Mouse (Mus musculus): ENCODE measurements around the gene Igfbp4. TPM values are rescaled to one million over a fixed set of nuclear protein-coding genes. Genes with fewer than 3 reads are reported as not detected.

Igfbp4 gene
- polyA plus RNA-seq, 1 experiment from 2014 or later: 799 TPM

GRCm38 (mm10) chr11:99077869-99078268 is 36.8 kb downstream of the Igfbp4 start:
- Histone ChIP-seq H3K4me1 (ENCODE audit: control insufficient read depth, insufficient read depth, low read length) (peaks cover 61% of the 10 kb centered on the region), H3K9me3 (ENCODE audit: control insufficient read depth, low read length) (no peaks in the 10 kb centered on the region), H3K4me3 (ENCODE audit: low read depth, low read length) (no peak overlapping the region), H3K27me3 (ENCODE audit: control insufficient read depth, insufficient read depth, low read length) (no peaks in the 10 kb centered on the region), H3K9ac (ENCODE audit: low read length) (no peak overlapping the region; the same call in 1 of the 2 replicates), H3K36me3 (ENCODE audit: control insufficient read depth, insufficient read depth, low read length) (no peaks in the 10 kb centered on the region), H3K27ac (replicated peaks; ENCODE audit: low read depth, low read length) (peak overlapping the region; percentile 59; the same call in 1 of the 2 replicates), H3K4me2 (ENCODE audit: low read depth, severe bottlenecking) (no peak overlapping the region)
- DNase-seq (ENCODE audit: low spot score): peak; percentile 44
- no peak for ATAC-seq (ENCODE audit: insufficient number of reproducible peaks, low FRiP score, low TSS enrichment, low read depth)
- 63% methylated on average over 8 of the region's 8 CpGs for WGBS

- Histone ChIP-seq H3K27me3 (ENCODE audit: control insufficient read depth, insufficient read depth, low read length) (no peaks in the 10 kb centered on the region), H3K4me1 (ENCODE audit: control insufficient read depth, insufficient read depth, low read length) (peaks cover 38% of the 10 kb centered on the region), H3K36me3 (ENCODE audit: control insufficient read depth, insufficient read depth, low read length) (no peaks in the 10 kb centered on the region), H3K4me3 (ENCODE audit: low read depth, low read length) (no peak overlapping the region), H3K9ac (ENCODE audit: low read length) (no peak overlapping the region), H3K4me2 (ENCODE audit: low read depth, severe bottlenecking) (no peak overlapping the region), H3K9me3 (ENCODE audit: control insufficient read depth, low read length) (no peaks in the 10 kb centered on the region), H3K27ac (replicated peaks; ENCODE audit: low read depth, low read length) (peak overlapping the region; percentile 76)
- DNase-seq (ENCODE audit: low spot score) (no peak), ATAC-seq (ENCODE audit: insufficient number of reproducible peaks, low FRiP score, low TSS enrichment, low read depth) (no peak)
- WGBS: 88% methylated on average over 9 of the region's 9 CpGs
Measured at GRCm38 (mm10) chr11:99080902-99081543, 40.0 kb downstream of the Igfbp4 start.

DNA sequence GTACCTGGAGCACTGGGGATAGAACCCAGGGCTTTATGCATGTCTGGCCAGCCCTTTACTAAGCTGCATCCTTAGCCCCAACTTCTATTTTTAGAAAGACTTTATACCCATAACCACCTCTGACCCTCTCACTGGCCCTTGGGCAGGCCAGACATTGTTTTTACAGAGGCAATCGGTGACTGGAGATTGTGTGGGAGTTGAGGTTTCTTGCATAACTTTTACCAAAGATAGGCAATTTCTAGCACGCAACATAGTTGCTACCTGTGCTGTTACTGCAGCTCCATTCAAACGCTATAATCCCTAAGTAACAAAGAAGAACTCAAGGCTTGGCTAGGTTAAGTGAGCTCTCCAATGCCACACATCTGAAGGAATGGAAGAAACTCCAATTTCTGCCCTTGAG is 40.5 kb downstream of the Igfbp4 start:
- H3K4me1 ChIP-seq (ENCODE audit: control insufficient read depth, insufficient read depth, low read length): peaks cover 38% of the 10 kb centered on the region
- H3K27ac ChIP-seq (replicated peaks; ENCODE audit: low read depth, low read length): peak overlapping the region; percentile 76

GRCm38 (mm10) chr11:99082098-99082497 is 41.1 kb downstream of the Igfbp4 start:
- peak; percentile 75 for ATAC-seq (ENCODE audit: insufficient number of reproducible peaks, low FRiP score, low TSS enrichment, low read depth)
- Histone ChIP-seq H3K27me3 (ENCODE audit: control insufficient read depth, insufficient read depth, low read length) (no peaks in the 10 kb centered on the region), H3K9ac (ENCODE audit: low read length) (peak overlapping the region; percentile 12; the same call in 1 of the 2 replicates), H3K27ac (replicated peaks; ENCODE audit: low read depth, low read length) (peak overlapping the region; percentile 76), H3K4me1 (ENCODE audit: control insufficient read depth, insufficient read depth, low read length) (peaks cover 38% of the 10 kb centered on the region), H3K4me2 (ENCODE audit: low read depth, severe bottlenecking) (no peak overlapping the region), H3K36me3 (ENCODE audit: control insufficient read depth, insufficient read depth, low read length) (no peaks in the 10 kb centered on the region), H3K4me3 (ENCODE audit: low read depth, low read length) (no peak overlapping the region), H3K9me3 (ENCODE audit: control insufficient read depth, low read length) (no peaks in the 10 kb centered on the region)
- no peak for DNase-seq (ENCODE audit: low spot score)
- WGBS: 41% methylated on average over 8 of the region's 8 CpGs

More for the DNA sequence above, 40.5 kb downstream of the Igfbp4 start:
- H3K27me3 ChIP-seq (ENCODE audit: control insufficient read depth, insufficient read depth, low read length): no peaks in the 10 kb centered on the region
- no peak overlapping the region for H3K4me2 ChIP-seq (ENCODE audit: low read depth, severe bottlenecking)
- H3K9me3 ChIP-seq (ENCODE audit: control insufficient read depth, low read length): no peaks in the 10 kb centered on the region
- H3K4me3 ChIP-seq (ENCODE audit: low read depth, low read length): no peak overlapping the region
- WGBS: 65% methylated on average over 3 of the region's 3 CpGs
- no peak for ATAC-seq (ENCODE audit: insufficient number of reproducible peaks, low FRiP score, low TSS enrichment, low read depth)
- peak overlapping the region; percentile 12; the same call in 1 of the 2 replicates for H3K9ac ChIP-seq (ENCODE audit: low read length)
- no peak for DNase-seq (ENCODE audit: low spot score)
- no peaks in the 10 kb centered on the region for H3K36me3 ChIP-seq (ENCODE audit: control insufficient read depth, insufficient read depth, low read length)

- DNase-seq (ENCODE audit: low spot score) (no peak), ATAC-seq (ENCODE audit: insufficient number of reproducible peaks, low FRiP score, low TSS enrichment, low read depth) (no peak)
- WGBS: 85% methylated on average over 8 of the region's 8 CpGs
- Histone ChIP-seq H3K36me3 (ENCODE audit: control insufficient read depth, insufficient read depth, low read length) (no peaks in the 10 kb centered on the region), H3K27ac (replicated peaks; ENCODE audit: low read depth, low read length) (no peak overlapping the region; the same call in 1 of the 2 replicates), H3K9me3 (ENCODE audit: control insufficient read depth, low read length) (no peaks in the 10 kb centered on the region), H3K4me1 (ENCODE audit: control insufficient read depth, insufficient read depth, low read length) (peaks cover 34% of the 10 kb centered on the region), H3K27me3 (ENCODE audit: control insufficient read depth, insufficient read depth, low read length) (no peaks in the 10 kb centered on the region), H3K4me3 (ENCODE audit: low read depth, low read length) (no peak overlapping the region), H3K4me2 (ENCODE audit: low read depth, severe bottlenecking) (no peak overlapping the region), H3K9ac (ENCODE audit: low read length) (no peak overlapping the region)
Measured at GRCm38 (mm10) chr11:99083516-99083915, 42.5 kb downstream of the Igfbp4 start.

GRCm38 (mm10) chr11:99084366-99084765 is 43.3 kb downstream of the Igfbp4 start:
- Histone ChIP-seq H3K9ac (ENCODE audit: low read length) (no peak overlapping the region), H3K4me2 (ENCODE audit: low read depth, severe bottlenecking) (no peak overlapping the region), H3K36me3 (ENCODE audit: control insufficient read depth, insufficient read depth, low read length) (no peaks in the 10 kb centered on the region), H3K4me1 (ENCODE audit: control insufficient read depth, insufficient read depth, low read length) (peaks cover 31% of the 10 kb centered on the region), H3K4me3 (ENCODE audit: low read depth, low read length) (no peak overlapping the region), H3K27me3 (ENCODE audit: control insufficient read depth, insufficient read depth, low read length) (no peaks in the 10 kb centered on the region), H3K9me3 (ENCODE audit: control insufficient read depth, low read length) (no peaks in the 10 kb centered on the region), H3K27ac (replicated peaks; ENCODE audit: low read depth, low read length) (no peak overlapping the region)
- DNase-seq (ENCODE audit: low spot score) (no peak), ATAC-seq (ENCODE audit: insufficient number of reproducible peaks, low FRiP score, low TSS enrichment, low read depth) (no peak)
- WGBS: 80% methylated on average over 9 of the region's 9 CpGs

DNA sequence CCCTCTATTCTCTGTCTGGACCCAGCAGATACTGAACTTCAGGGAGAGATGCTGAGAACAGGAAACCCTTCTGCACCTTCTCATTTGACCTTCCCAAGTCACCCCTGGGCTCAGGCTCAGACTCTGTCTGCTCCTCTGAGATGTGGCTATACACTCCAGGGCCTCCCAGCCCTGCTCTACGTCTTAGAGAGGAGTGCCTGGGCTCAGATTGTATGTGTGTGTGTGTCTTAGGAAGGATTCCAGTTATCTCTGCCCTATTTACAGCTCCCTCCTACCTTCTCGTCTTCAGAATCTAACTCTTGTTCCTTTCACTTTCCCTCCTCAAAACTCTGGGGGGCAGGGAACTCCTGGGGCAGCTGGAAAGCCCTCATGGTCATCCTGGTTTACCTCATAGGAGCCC is 47.4 kb downstream of the Igfbp4 start:
- Histone ChIP-seq H3K27ac (replicated peaks; ENCODE audit: low read depth, low read length) (0 out of 2 replicates have a peak overlapping the region, but pooled peaks have one; percentile 18), H3K27me3 (ENCODE audit: control insufficient read depth, insufficient read depth, low read length) (no peaks in the 10 kb centered on the region), H3K4me2 (ENCODE audit: low read depth, severe bottlenecking) (no peak overlapping the region), H3K4me1 (ENCODE audit: control insufficient read depth, insufficient read depth, low read length) (peaks cover 8% of the 10 kb centered on the region), H3K9me3 (ENCODE audit: control insufficient read depth, low read length) (no peaks in the 10 kb centered on the region), H3K4me3 (ENCODE audit: low read depth, low read length) (no peak overlapping the region), H3K9ac (ENCODE audit: low read length) (no peak overlapping the region), H3K36me3 (ENCODE audit: control insufficient read depth, insufficient read depth, low read length) (no peaks in the 10 kb centered on the region)
- ATAC-seq (ENCODE audit: insufficient number of reproducible peaks, low FRiP score, low TSS enrichment, low read depth) (no peak), DNase-seq (ENCODE audit: low spot score) (no peak)
- 46% methylated on average over 2 of the region's 2 CpGs for WGBS

GRCm38 (mm10) chr11:99089077-99089601 is 48.1 kb downstream of the Igfbp4 start, which contains the start of gene Tns4:
TSS of gene Tns4 (minus strand) at chr11:99089306.
- H3K4me2 ChIP-seq (ENCODE audit: low read depth, severe bottlenecking): no peak within 1 kb of the TSS
- H3K9me3 ChIP-seq (ENCODE audit: control insufficient read depth, low read length): no peaks in the 10 kb centered on the region
- 57% methylated on average over 14 of the region's 14 CpGs for WGBS
- no peaks in the 10 kb centered on the region for H3K27me3 ChIP-seq (ENCODE audit: control insufficient read depth, insufficient read depth, low read length)
- H3K36me3 ChIP-seq (ENCODE audit: control insufficient read depth, insufficient read depth, low read length): no peaks in the 10 kb centered on the region
- ATAC-seq (ENCODE audit: insufficient number of reproducible peaks, low FRiP score, low TSS enrichment, low read depth) (no peak), DNase-seq (ENCODE audit: low spot score) (no peak)
- peaks cover 6% of the 10 kb centered on the region for H3K4me1 ChIP-seq (ENCODE audit: control insufficient read depth, insufficient read depth, low read length)
- no peak within 1 kb of the TSS for H3K4me3 ChIP-seq (ENCODE audit: low read depth, low read length)
- 0 out of 2 replicates have a peak within 1 kb of the TSS, but pooled peaks have one; percentile 18 for H3K27ac ChIP-seq (replicated peaks; ENCODE audit: low read depth, low read length)
- H3K9ac ChIP-seq (ENCODE audit: low read length): no peak within 1 kb of the TSS; the same call in 1 of the 2 replicates

Measured in limb, embryonic 11.5 days (tissue).